Mouse (Mus musculus) heart, adult 9 months (tissue): ENCODE measurements at regions not wholly inside any gene's neighbourhood (a gene's known extent, or its start where the extent isn't known, plus 50 kb on each side); places are given as distances from the start of the nearest gene placed in this dataset.
A peak's percentile ranks its signal among the peaks of the same experiment; 100 is the strongest.

Experiments
- DNase-seq, 2 experiments: peaks; one replicate each; pipeline ENCODE4 v3.0.0; 2022; ENCODE audit warnings: low spot score in 2 of 2

DNA sequence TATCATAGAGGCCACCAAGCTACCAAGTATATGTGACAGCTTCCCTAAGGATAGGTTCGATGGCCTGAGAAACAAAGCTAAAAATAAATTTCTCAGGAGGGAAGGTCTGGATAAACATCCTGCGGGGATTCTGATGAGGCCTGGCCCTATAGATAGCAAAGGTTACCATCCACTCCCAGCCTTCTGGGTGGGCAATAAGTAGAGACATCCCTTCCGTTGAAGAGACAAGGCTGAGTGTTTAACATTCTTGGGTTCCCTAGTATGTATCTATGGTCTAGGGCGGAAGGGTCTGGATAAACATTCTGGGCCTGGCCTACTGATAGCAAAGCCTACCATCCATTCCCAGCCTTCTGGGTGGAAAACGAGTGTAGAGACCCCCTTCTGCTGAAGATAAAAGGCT lies 180.5 kb upstream of the Dlk1 start:
- no peak for DNase-seq

- no peak for DNase-seq
These were observed 137.8 kb upstream of the Dlk1 start for GRCm38 (mm10) chr12:109314850-109315249.

DNA sequence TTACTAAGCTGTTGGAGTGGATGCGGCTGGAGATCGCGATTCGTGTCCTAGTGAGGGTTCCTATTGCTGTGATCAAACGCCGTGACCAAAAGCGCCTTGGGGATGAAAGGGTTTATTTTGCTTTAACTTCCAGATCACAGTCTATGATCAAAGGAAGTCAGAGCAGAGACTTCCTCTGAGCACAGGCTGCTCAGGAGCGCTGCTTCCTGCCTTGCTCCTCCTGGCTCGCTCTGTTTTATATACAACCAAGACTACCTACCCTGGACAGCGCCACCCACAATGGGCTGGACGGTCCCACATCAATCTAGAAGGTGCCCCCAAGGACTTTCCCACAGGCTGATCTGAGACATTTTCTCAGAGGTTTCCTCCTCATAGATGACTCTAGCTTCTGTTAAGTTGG lies 126.6 kb upstream of the Dlk1 start:
- no peak for DNase-seq

GRCm38 (mm10) chr12:109371327-109371726 lies 81.3 kb upstream of the Dlk1 start:
- DNase-seq, result no peak

- DNase-seq, result no peak
These were observed 66.8 kb upstream of the Dlk1 start for GRCm38 (mm10) chr12:109385794-109386193.

DNA sequence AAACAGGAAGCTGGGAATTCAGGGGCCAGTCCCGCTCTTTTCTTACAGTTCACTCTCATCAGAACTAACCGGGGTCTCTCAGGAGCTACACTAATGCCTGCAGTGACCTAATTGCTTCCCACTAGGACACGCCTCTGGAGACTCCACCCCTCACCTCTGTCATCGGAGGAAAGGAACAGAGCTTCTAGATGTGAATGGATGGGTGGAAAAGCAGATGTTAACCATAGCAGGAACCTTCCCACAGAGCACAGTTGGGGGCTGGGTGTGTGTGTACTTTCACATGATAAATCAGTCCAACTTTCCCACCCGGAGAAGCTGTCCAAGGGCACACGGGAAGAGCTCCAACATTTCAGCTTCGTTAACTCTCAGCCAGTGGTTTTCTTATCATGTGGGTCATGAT lies 63.8 kb upstream of the Dlk1 start:
- DNase-seq, result no peak

DNA sequence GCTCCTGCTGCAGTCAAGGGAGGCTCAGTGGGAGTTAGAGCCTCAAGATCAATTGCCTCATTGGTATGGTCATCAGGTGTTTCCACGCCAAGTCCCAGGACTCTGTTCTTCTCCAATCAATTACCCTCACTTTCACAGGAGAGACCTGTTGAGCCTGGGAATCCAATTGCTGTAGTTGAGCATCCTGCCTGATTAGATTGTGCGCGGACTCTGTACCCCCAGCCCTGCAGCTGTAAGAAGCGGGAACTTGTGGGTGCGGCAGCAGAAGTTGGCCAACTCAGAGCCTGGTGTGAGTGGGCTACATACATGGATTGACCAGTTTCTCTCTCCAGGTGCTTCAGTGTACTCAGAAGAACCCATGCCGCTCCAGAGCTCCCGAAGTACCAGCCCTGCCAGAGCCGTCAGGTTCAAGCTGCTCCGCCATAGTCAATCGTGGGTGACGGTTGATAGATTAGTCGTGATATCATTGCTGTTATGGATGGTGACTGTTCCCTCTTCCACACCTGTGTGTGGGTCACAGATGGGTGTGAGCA lies 62.2 kb upstream of the Dlk1 start:
- DNase-seq, result no peak

- no peak for DNase-seq
These were observed 61.6 kb upstream of the Dlk1 start for GRCm38 (mm10) chr12:109390978-109391377.

DNA sequence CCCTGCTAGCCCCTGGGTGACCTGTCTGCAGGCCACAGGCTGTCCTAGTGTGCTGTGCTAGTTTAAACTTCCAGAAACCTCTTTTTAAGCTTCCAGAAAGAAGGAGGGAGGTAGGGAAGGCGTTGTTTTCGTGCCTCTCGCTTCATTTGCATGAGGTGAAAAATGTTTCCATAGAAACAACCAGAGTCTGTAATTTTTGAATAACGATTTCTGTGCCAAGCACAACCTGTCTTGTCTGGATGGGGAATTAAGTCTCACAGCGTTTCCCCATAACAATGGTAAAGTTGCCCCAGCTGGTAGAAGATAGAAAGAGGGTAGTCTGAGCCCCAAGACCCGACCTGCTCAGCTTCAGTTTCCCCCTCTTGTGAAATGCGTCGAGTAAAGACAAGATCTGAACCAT lies 59.3 kb upstream of the Dlk1 start:
- no peak for DNase-seq

GRCm38 (mm10) chr12:109393795-109394194 lies 58.8 kb upstream of the Dlk1 start:
- peak; percentile 41 to 54 for DNase-seq

GRCm38 (mm10) chr12:109394396-109394795 lies 58.2 kb upstream of the Dlk1 start:
- DNase-seq, result no peak

DNA sequence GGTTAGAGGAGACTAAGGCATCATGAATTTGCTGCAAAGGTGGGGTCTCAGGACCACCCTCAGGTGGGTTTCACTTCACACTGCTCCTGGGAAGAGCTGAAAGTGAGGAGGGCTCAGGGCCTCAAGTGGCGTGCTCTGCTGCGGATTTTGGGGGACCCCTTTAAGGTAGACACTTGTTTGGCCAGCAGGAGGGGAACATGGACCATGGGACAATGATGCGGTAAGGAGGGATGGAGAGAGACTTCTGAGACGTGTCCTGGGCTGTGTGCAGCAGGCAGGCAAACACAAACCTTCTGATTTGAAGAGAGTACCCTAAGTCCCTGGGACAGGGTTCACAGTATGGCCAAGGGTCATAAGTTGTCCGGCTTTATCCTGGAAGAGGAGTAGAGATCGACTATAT lies 56.0 kb upstream of the Dlk1 start:
- no peak for DNase-seq

GRCm38 (mm10) chr12:109397175-109398058 lies 55.2 kb upstream of the Dlk1 start:
- no peak for DNase-seq

DNA sequence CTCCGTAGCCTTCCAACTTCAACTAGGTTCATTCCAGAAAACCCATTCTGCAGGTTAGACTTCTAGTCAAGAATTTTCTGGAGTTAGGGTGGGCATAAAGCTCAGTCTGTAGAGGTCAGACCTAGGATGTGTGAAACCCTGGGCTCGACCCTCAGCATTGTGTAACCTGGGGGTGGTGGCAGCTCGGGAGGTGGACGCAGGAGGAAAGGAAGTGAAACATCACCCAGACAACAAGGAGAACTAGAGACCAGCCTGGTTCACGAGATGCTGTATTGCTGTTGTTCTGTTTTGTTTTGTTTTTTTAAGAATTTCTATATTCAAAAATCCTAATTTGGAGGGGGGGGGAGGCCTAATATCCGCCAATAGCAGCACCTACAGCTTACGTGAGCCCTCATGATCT lies 54.1 kb upstream of the Dlk1 start:
- DNase-seq, result no peak

GRCm38 (mm10) chr12:109398951-109399350 lies 53.7 kb upstream of the Dlk1 start:
- DNase-seq, result no peak

GRCm38 (mm10) chr12:109399591-109399990 lies 53.0 kb upstream of the Dlk1 start:
- no peak for DNase-seq

DNA sequence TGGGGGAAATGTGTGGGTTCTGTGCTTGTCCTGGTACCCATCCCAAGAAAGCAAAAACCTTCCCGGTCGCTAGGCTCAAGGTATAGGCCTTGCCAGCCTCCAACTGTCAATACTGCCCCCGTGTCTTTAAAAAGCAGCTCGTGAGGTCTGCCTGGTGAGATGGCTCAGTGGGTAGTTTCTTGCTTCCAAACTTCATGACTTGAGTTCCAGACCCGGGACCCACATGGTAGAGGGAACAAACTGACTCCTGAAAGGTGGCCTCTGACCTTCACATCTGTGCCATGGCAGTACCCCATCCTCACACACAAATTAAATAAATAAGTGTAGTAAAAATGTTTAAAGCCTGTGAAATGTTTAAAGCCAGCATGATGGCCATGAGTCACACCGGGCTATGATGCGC lies 52.6 kb upstream of the Dlk1 start:
- DNase-seq, result no peak

DNA sequence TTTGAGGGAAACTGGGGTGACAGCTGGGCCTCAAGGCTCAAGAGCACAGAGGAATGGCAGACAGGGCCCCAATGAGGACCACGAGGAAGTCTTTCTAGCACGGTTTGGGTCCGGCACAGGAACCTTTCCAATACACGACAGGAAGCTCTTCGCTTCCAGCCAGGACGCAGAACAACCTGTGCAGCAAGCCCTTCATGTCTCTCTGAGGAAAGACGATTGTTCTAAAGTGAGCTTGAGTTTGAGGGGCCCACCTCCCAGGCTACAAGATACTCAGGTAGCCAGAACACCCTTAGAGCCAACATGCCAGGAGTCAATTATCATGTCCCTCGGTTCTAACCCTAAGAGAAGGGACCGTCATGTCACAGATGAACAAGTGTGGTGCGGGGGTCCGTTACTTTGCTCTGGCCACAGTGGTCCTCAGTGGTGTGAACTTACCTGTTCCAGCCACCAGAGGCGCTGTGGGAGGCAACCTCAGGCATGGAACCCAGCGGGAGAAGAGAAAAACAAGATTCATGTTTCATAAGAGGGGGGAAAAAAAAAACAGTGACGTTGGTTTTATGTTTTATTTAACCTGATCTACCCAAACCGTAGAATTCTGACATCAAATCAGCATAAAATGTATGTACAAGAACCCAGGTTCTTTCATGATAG lies 51.6 kb upstream of the Dlk1 start:
- DNase-seq, result no peak

DNA sequence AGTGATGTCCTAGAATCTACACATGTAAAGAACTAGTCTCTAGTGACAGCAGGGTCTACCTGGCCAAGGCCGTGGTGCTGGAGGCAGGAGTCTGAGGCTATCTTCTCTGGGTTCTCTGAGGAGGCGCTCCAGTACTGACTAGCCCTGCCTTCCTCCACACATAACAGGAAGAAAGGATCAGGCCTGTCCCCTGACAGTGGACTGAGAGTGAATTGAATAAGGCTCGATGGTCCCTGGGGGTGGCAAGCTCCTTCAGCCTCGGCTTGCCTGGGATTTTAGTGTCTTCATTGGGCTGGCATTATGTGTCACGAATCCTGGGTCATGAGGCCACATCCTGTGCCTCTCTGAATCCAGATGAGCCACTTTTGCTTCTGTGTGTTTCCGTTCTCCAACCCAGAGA lies 50.9 kb upstream of the Dlk1 start:
- no peak for DNase-seq

DNA sequence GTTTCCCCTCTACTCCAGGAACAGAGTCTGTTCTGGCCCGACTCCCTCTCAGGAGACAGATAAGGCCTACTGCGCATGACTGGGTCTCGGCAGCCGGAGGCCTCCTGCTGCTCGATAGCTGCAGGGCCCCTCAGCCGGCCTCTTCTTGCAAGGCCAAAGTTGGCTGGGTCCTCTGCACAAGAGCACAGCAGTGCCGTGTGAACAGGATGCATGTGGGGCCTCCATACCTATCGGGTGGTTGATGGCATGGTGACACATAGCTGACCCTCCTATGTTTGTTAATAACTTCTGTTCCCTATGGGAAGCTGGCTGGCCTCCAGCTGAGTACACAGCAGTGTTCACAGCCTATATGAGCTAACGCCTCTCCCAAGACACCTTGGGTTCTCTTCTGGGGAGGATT lies 50.4 kb upstream of the Dlk1 start:
- DNase-seq, result peak; percentile 12 to 28
